Mouse (Mus musculus) midbrain, embryonic 15.5 days (tissue): ENCODE results near the gene Msl2. TPM values are rescaled to one million over a fixed set of nuclear protein-coding genes. Genes with fewer than 3 reads are reported as not detected.

ENCODE experiments used
- ATAC-seq: fragments of 200-750 bp; cut with Nextera tagmentation; replicated peaks from 2 replicates; pipeline ENCODE4 v1.8.0; 2017; ENCODE audit warnings: moderate TSS enrichment
- H3K27ac ChIP-seq: fragments of 300-500 bp; sonication (generic); 2 replicates; pipeline ENCODE4 v1.5.1; 2015; ENCODE audit warnings: mild to moderate bottlenecking, inconsistent platforms
- H3K27me3 ChIP-seq: fragments of 300-500 bp; sonication (generic); replicated peaks from 2 replicates; pipeline ENCODE4 v1.6.1; 2015; ENCODE audit warnings: inconsistent platforms
- H3K36me3 ChIP-seq: fragments of 300-500 bp; sonication (generic); replicated peaks from 2 replicates; pipeline ENCODE4 v1.6.1; 2015; ENCODE audit warnings: inconsistent platforms
- H3K4me1 ChIP-seq: fragments of 300-500 bp; sonication (generic); 2 replicates; pipeline ENCODE4 v1.6.1; 2015; ENCODE audit warnings: inconsistent platforms
- H3K4me2 ChIP-seq: fragments of 300-500 bp; sonication (generic); 2 replicates; pipeline ENCODE4 v1.6.1; 2015; ENCODE audit warnings: inconsistent platforms, mild to moderate bottlenecking, moderate library complexity
- H3K4me3 ChIP-seq: fragments of 300-500 bp; sonication (generic); 2 replicates; pipeline ENCODE4 v1.5.1; 2015; ENCODE audit warnings: mild to moderate bottlenecking, inconsistent platforms
- H3K9ac ChIP-seq: fragments of 300-500 bp; sonication (generic); 2 replicates; pipeline ENCODE4 v1.6.1; 2015; ENCODE audit warnings: mild to moderate bottlenecking, inconsistent platforms
- H3K9me3 ChIP-seq: fragments of 300-500 bp; sonication (generic); 2 replicates; pipeline ENCODE4 v1.6.1; 2016; ENCODE audit warnings: inconsistent platforms
- WGBS: fragments of 180-500 bp; shearing (Covaris S2); methylation state at CpG from one replicate; pipeline ENCODE4 v1.1.7; 2015; ENCODE audit warnings: mixed read lengths; 5-methylcytosine and 5-hydroxymethylcytosine counted together
- polyA plus RNA-seq: library from polyadenylated mRNA; unstranded; fragments of >200 nt; fragmentation: Nextera tagmentation; extraction: Ambion mirVana; gene quantifications from 2 replicates; pipeline ENCODE4 v1.2.1, GENCODE M21; 2015

Gene Msl2
- polyA plus RNA-seq, 1 experiment from 2014 or later: 4.8 TPM

- under 1% methylated on average over 18 of the region's 18 CpGs for WGBS
- H3K27ac ChIP-seq: peak overlapping the region; percentile 32
- H3K9ac ChIP-seq: peak overlapping the region; percentile 99
- peak overlapping the region; percentile 58 for H3K4me3 ChIP-seq
- peaks cover 41% of the 10 kb centered on the region for H3K4me1 ChIP-seq
- H3K36me3 ChIP-seq: no peaks in the 10 kb centered on the region
- ATAC-seq: no peak
- H3K27me3 ChIP-seq: no peaks in the 10 kb centered on the region
- no peaks in the 10 kb centered on the region for H3K9me3 ChIP-seq
- H3K4me2 ChIP-seq: peak overlapping the region; percentile 91
Observed at GRCm38 (mm10) chr9:101076095-101076875, 2.4 kb downstream of the Msl2 start.

- peaks cover 41% of the 10 kb centered on the region for H3K4me1 ChIP-seq
- H3K27ac ChIP-seq: no peak overlapping the region
- H3K4me3 ChIP-seq: peak overlapping the region; percentile 58
- H3K27me3 ChIP-seq: no peaks in the 10 kb centered on the region
- no peak for ATAC-seq
- peak overlapping the region; percentile 99 for H3K9ac ChIP-seq
- no peaks in the 10 kb centered on the region for H3K9me3 ChIP-seq
- H3K4me2 ChIP-seq: peak overlapping the region; percentile 91
- H3K36me3 ChIP-seq: no peaks in the 10 kb centered on the region
Observed at GRCm38 (mm10) chr9:101077486-101077885, 3.6 kb downstream of the Msl2 start.

- no peaks in the 10 kb centered on the region for H3K9me3 ChIP-seq
- 78% methylated on average over 4 of the region's 4 CpGs for WGBS
Observed at GRCm38 (mm10) chr9:101078579-101078978, 4.7 kb downstream of the Msl2 start.

GRCm38 (mm10) chr9:101080046-101080685 lies 6.3 kb downstream of the Msl2 start:
- Histone ChIP-seq H3K4me3 (no peak overlapping the region), H3K27ac (no peak overlapping the region), H3K9me3 (no peaks in the 10 kb centered on the region), H3K4me1 (peaks cover 35% of the 10 kb centered on the region), H3K4me2 (no peak overlapping the region), H3K27me3 (no peaks in the 10 kb centered on the region), H3K36me3 (no peaks in the 10 kb centered on the region), H3K9ac (no peak overlapping the region)
- no peak for ATAC-seq
- WGBS: 63% methylated on average over 3 of the region's 3 CpGs

More at GRCm38 (mm10) chr9:101078579-101078978, 4.7 kb downstream of the Msl2 start:
- Histone ChIP-seq H3K36me3 (no peaks in the 10 kb centered on the region), H3K9ac (peak overlapping the region; percentile 29; the same call in 1 of the 2 replicates), H3K4me2 (peak overlapping the region; percentile 91), H3K4me3 (peak overlapping the region; percentile 27), H3K27ac (no peak overlapping the region), H3K4me1 (peaks cover 35% of the 10 kb centered on the region), H3K27me3 (no peaks in the 10 kb centered on the region)
- no peak for ATAC-seq

- Histone ChIP-seq H3K27ac (no peak overlapping the region), H3K9me3 (no peaks in the 10 kb centered on the region), H3K4me1 (peaks cover 17% of the 10 kb centered on the region), H3K4me3 (no peak overlapping the region), H3K4me2 (no peak overlapping the region), H3K9ac (no peak overlapping the region), H3K27me3 (no peaks in the 10 kb centered on the region), H3K36me3 (no peaks in the 10 kb centered on the region)
- no peak for ATAC-seq
- 95% methylated on average over 3 of the region's 3 CpGs for WGBS
Observed at GRCm38 (mm10) chr9:101083728-101084127, 9.8 kb downstream of the Msl2 start.

GRCm38 (mm10) chr9:101095425-101095824 lies 21.5 kb downstream of the Msl2 start:
- ATAC-seq: no peak
- Histone ChIP-seq H3K27ac (no peak overlapping the region), H3K9me3 (no peaks in the 10 kb centered on the region), H3K9ac (no peak overlapping the region), H3K36me3 (no peaks in the 10 kb centered on the region; the same call in 1 of the 2 replicates), H3K27me3 (no peaks in the 10 kb centered on the region), H3K4me3 (no peak overlapping the region), H3K4me2 (no peak overlapping the region), H3K4me1 (no peaks in the 10 kb centered on the region)
- 98% methylated on average over 4 of the region's 4 CpGs for WGBS

GRCm38 (mm10) chr9:101096461-101096860 lies 22.6 kb downstream of the Msl2 start:
- H3K9me3 ChIP-seq: no peaks in the 10 kb centered on the region
- no peaks in the 10 kb centered on the region for H3K4me1 ChIP-seq
- peaks cover 2% of the 10 kb centered on the region; the same call in 1 of the 2 replicates for H3K36me3 ChIP-seq
- H3K4me3 ChIP-seq: no peak overlapping the region
- H3K4me2 ChIP-seq: no peak overlapping the region
- no peak overlapping the region for H3K27ac ChIP-seq
- ATAC-seq: no peak
- no peaks in the 10 kb centered on the region for H3K27me3 ChIP-seq
- WGBS: 95% methylated on average over 3 of the region's 3 CpGs
- no peak overlapping the region for H3K9ac ChIP-seq

- no peaks in the 10 kb centered on the region for H3K27me3 ChIP-seq
- 87% methylated on average over 1 of the region's 1 CpGs for WGBS
- no peak overlapping the region for H3K4me3 ChIP-seq
- no peak overlapping the region for H3K4me2 ChIP-seq
- no peaks in the 10 kb centered on the region for H3K4me1 ChIP-seq
- no peak for ATAC-seq
- H3K9me3 ChIP-seq: no peaks in the 10 kb centered on the region
- no peak overlapping the region for H3K9ac ChIP-seq
- H3K27ac ChIP-seq: no peak overlapping the region
- peaks cover 5% of the 10 kb centered on the region; the same call in 1 of the 2 replicates for H3K36me3 ChIP-seq
Observed at GRCm38 (mm10) chr9:101097542-101097941, 23.6 kb downstream of the Msl2 start.

- no peaks in the 10 kb centered on the region for H3K27me3 ChIP-seq
- H3K4me2 ChIP-seq: no peak overlapping the region
- no peak for ATAC-seq
- 90% methylated on average over 6 of the region's 6 CpGs for WGBS
- no peaks in the 10 kb centered on the region for H3K9me3 ChIP-seq
- no peak overlapping the region for H3K4me3 ChIP-seq
- H3K9ac ChIP-seq: no peak overlapping the region
- peaks cover 5% of the 10 kb centered on the region; the same call in 1 of the 2 replicates for H3K36me3 ChIP-seq
- H3K27ac ChIP-seq: no peak overlapping the region
- H3K4me1 ChIP-seq: no peaks in the 10 kb centered on the region
Observed at GRCm38 (mm10) chr9:101099445-101099844, 25.5 kb downstream of the Msl2 start.

GRCm38 (mm10) chr9:101100163-101100562 lies 26.3 kb downstream of the Msl2 start:
- Histone ChIP-seq H3K36me3 (peaks cover 5% of the 10 kb centered on the region; the same call in 1 of the 2 replicates), H3K27me3 (no peaks in the 10 kb centered on the region), H3K9me3 (no peaks in the 10 kb centered on the region), H3K4me1 (no peaks in the 10 kb centered on the region), H3K9ac (no peak overlapping the region), H3K27ac (no peak overlapping the region), H3K4me2 (no peak overlapping the region), H3K4me3 (no peak overlapping the region)
- 95% methylated on average over 3 of the region's 3 CpGs for WGBS
- no peak for ATAC-seq

GRCm38 (mm10) chr9:101101547-101101946 lies 27.6 kb downstream of the Msl2 start:
- Histone ChIP-seq H3K4me2 (no peak overlapping the region), H3K4me1 (no peaks in the 10 kb centered on the region), H3K27ac (no peak overlapping the region), H3K4me3 (no peak overlapping the region), H3K9ac (no peak overlapping the region), H3K9me3 (no peaks in the 10 kb centered on the region), H3K36me3 (peaks cover 5% of the 10 kb centered on the region; the same call in 1 of the 2 replicates), H3K27me3 (no peaks in the 10 kb centered on the region)
- ATAC-seq: no peak
- WGBS: 90% methylated on average over 8 of the region's 8 CpGs

- WGBS: 94% methylated on average over 3 of the region's 3 CpGs
- H3K9me3 ChIP-seq: no peaks in the 10 kb centered on the region
- no peak for ATAC-seq
- H3K27ac ChIP-seq: no peak overlapping the region
- H3K4me3 ChIP-seq: no peak overlapping the region
- no peak overlapping the region for H3K9ac ChIP-seq
- no peaks in the 10 kb centered on the region for H3K27me3 ChIP-seq
- H3K4me2 ChIP-seq: no peak overlapping the region
- no peaks in the 10 kb centered on the region for H3K4me1 ChIP-seq
- H3K36me3 ChIP-seq: peaks cover 5% of the 10 kb centered on the region; the same call in 1 of the 2 replicates
Observed at GRCm38 (mm10) chr9:101102288-101102687, 28.4 kb downstream of the Msl2 start.
